Mouse (Mus musculus) MEL (cell line): Measurements from ENCODE around the gene Uba52. TPM values are rescaled to one million over a fixed set of nuclear protein-coding genes. Genes with fewer than 3 reads are reported as not detected.

Experiments used
- DNase-seq: peaks from one replicate; pipeline ENCODE4 v3.0.0; 2011; ENCODE audit warnings: low read depth, low spot score
- H3K27ac ChIP-seq: 2 replicates; pipeline ENCODE4 v1.5.1; 2012; ENCODE audit warnings: low read depth, mild to moderate bottlenecking, control low read depth, low read length, moderate library complexity; ENCODE audit not compliant: control insufficient read depth
- H3K27me3 ChIP-seq, 2 experiments: fragments of 150-350 bp in 1 of 2; sonication (generic) in 1 of 2; 2 replicates each; pipeline ENCODE4 v1.6.1; 2012; ENCODE audit warnings: low read length in 2 of 2, mild to moderate bottlenecking in 2 of 2, improper control_type of control experiment in 1 of 2, moderate library complexity in 1 of 2; ENCODE audit not compliant: insufficient read depth in 2 of 2, control insufficient read depth in 1 of 2
- H3K36me3 ChIP-seq, 2 experiments: 2 replicates each; pipeline ENCODE4 v1.6.1; 2012 to 2014; ENCODE audit warnings: low read length in 2 of 2, improper control_type of control experiment in 1 of 2, inconsistent platforms in 1 of 2, mild to moderate bottlenecking in 1 of 2; ENCODE audit not compliant: insufficient read depth in 2 of 2, control insufficient read depth in 1 of 2
- H3K4me1 ChIP-seq, 2 experiments: fragments of 150-350 bp in 1 of 2; sonication (generic) in 1 of 2; 2 replicates each; pipeline ENCODE4 v1.6.1; 2012; ENCODE audit warnings: low read length in 2 of 2, improper control_type of control experiment in 1 of 2, mild to moderate bottlenecking in 1 of 2; ENCODE audit not compliant: insufficient read depth in 2 of 2, control insufficient read depth in 1 of 2
- H3K4me3 ChIP-seq, 2 experiments: fragments of 150-350 bp in 1 of 2; sonication (generic) in 1 of 2; 2 replicates each; pipeline ENCODE4 v1.5.1; 2012; ENCODE audit warnings: low read depth in 2 of 2, low read length in 2 of 2, mild to moderate bottlenecking in 2 of 2, moderate library complexity in 2 of 2, control low read depth in 1 of 2, improper control_type of control experiment in 1 of 2; ENCODE audit not compliant: control insufficient read depth in 1 of 2, insufficient read depth in 1 of 2
- H3K79me2 ChIP-seq: 2 replicates; pipeline ENCODE4 v1.6.1; 2012; ENCODE audit warnings: mild to moderate bottlenecking, low read length, moderate library complexity; ENCODE audit not compliant: control insufficient read depth, poor library complexity, insufficient read depth
- H3K9ac ChIP-seq: 2 replicates; pipeline ENCODE4 v1.6.1; 2012; ENCODE audit warnings: low read depth, mild to moderate bottlenecking, control low read depth, low read length, moderate library complexity; ENCODE audit not compliant: control insufficient read depth, poor library complexity, severe bottlenecking
- H3K9me3 ChIP-seq: fragments of 150-350 bp; sonication (generic); replicated peaks from 2 replicates; pipeline ENCODE4 v1.6.1; 2012; ENCODE audit warnings: mild to moderate bottlenecking, low read length, improper control_type of control experiment, moderate library complexity; ENCODE audit not compliant: insufficient read depth
- CHD2 ChIP-seq: IDR thresholded peaks from 2 replicates; pipeline ENCODE4 v1.6.1; 2011; ENCODE audit warnings: low read length, improper control_type of control experiment
- CTCF ChIP-seq, 3 experiments: IDR thresholded peaks in 2 of 3; conservative IDR thresholded peaks in 1 of 3; 2 replicates each; pipeline ENCODE4 v1.5.1; 2011 to 2012; ENCODE audit warnings: low read length in 3 of 3, low read depth in 2 of 3, mild to moderate bottlenecking in 2 of 3, improper control_type of control experiment in 1 of 3, inconsistent platforms in 1 of 3, mixed read lengths in 1 of 3, moderate library complexity in 1 of 3; ENCODE audit not compliant: control insufficient read depth in 1 of 3, insufficient read depth in 1 of 3, poor library complexity in 1 of 3, severe bottlenecking in 1 of 3
- ELF1 ChIP-seq: IDR thresholded peaks from 2 replicates; pipeline ENCODE4 v1.6.1; 2014; ENCODE audit warnings: low read depth, mild to moderate bottlenecking, inconsistent platforms, low read length, improper control_type of control experiment, moderate library complexity
- EP300 ChIP-seq, 2 experiments: IDR thresholded peaks; 2 replicates each; pipeline ENCODE4 v1.6.1; 2011; ENCODE audit warnings: improper control_type of control experiment in 2 of 2, low read length in 2 of 2, low read depth in 1 of 2, mild to moderate bottlenecking in 1 of 2
- ETS1 ChIP-seq: IDR thresholded peaks from 2 replicates; pipeline ENCODE4 v1.6.1; 2012; ENCODE audit warnings: low read depth, mild to moderate bottlenecking, inconsistent platforms, low read length, improper control_type of control experiment, moderate library complexity
- GABPA ChIP-seq: IDR thresholded peaks from 2 replicates; pipeline ENCODE4 v1.6.1; 2012; ENCODE audit warnings: low read depth, mild to moderate bottlenecking, inconsistent platforms, low read length, improper control_type of control experiment, moderate library complexity
- HCFC1 ChIP-seq: IDR thresholded peaks from 2 replicates; pipeline ENCODE4 v1.6.1; 2012; ENCODE audit warnings: low read depth, mild to moderate bottlenecking, inconsistent platforms, low read length, improper control_type of control experiment, moderate library complexity
- MAX ChIP-seq: IDR thresholded peaks from 2 replicates; pipeline ENCODE4 v1.6.1; 2011; ENCODE audit warnings: low read length, improper control_type of control experiment
- MAZ ChIP-seq: IDR thresholded peaks from 2 replicates; pipeline ENCODE4 v1.6.1; 2012; ENCODE audit warnings: low read depth, mild to moderate bottlenecking, inconsistent platforms, low read length, improper control_type of control experiment
- MEF2A ChIP-seq: IDR thresholded peaks from 2 replicates; pipeline ENCODE4 v1.6.1; 2014; ENCODE audit warnings: low read depth, mild to moderate bottlenecking, inconsistent platforms, low read length, improper control_type of control experiment; ENCODE audit not compliant: poor library complexity, insufficient replicate concordance, severe bottlenecking; ENCODE audit errors: extremely low read depth
- MXI1 ChIP-seq: IDR thresholded peaks from 2 replicates; pipeline ENCODE4 v1.6.1; 2011; ENCODE audit warnings: mild to moderate bottlenecking, low read depth, low read length, improper control_type of control experiment
- MYB ChIP-seq: IDR thresholded peaks from 2 replicates; pipeline ENCODE4 v1.6.1; 2011; ENCODE audit warnings: mild to moderate bottlenecking, low read depth, low read length, improper control_type of control experiment
- NELFE ChIP-seq: IDR thresholded peaks from 2 replicates; pipeline ENCODE4 v1.6.1; 2011; ENCODE audit warnings: low read depth, low read length, improper control_type of control experiment
- NRF1 ChIP-seq: IDR thresholded peaks from 2 replicates; pipeline ENCODE4 v1.6.1; 2014; ENCODE audit warnings: low read depth, mild to moderate bottlenecking, inconsistent platforms, low read length, improper control_type of control experiment, moderate library complexity; ENCODE audit not compliant: poor library complexity, insufficient read depth, severe bottlenecking
- POLR2A ChIP-seq, 2 experiments: IDR thresholded peaks; 2 replicates each; pipeline ENCODE4 v1.6.1; 2011 to 2012; ENCODE audit warnings: low read length in 2 of 2, mild to moderate bottlenecking in 2 of 2, control low read depth in 1 of 2, improper control_type of control experiment in 1 of 2, low read depth in 1 of 2, moderate library complexity in 1 of 2; ENCODE audit not compliant: control insufficient read depth in 1 of 2, insufficient read depth in 1 of 2, poor library complexity in 1 of 2
- POLR2AphosphoS2 ChIP-seq: IDR thresholded peaks from 2 replicates; pipeline ENCODE4 v1.6.1; 2011; ENCODE audit warnings: low read length, improper control_type of control experiment
- SIN3A ChIP-seq: IDR thresholded peaks from 2 replicates; pipeline ENCODE4 v1.6.1; 2012; ENCODE audit warnings: low read length, improper control_type of control experiment, inconsistent platforms
- SMC3 ChIP-seq: IDR thresholded peaks from 2 replicates; pipeline ENCODE4 v1.6.1; 2011; ENCODE audit warnings: low read depth, low read length, improper control_type of control experiment
- TAL1 ChIP-seq: IDR thresholded peaks from 2 replicates; pipeline ENCODE4 v1.6.1; 2012; ENCODE audit warnings: mild to moderate bottlenecking, inconsistent platforms, low read length, moderate library complexity, mixed read lengths
- USF1 ChIP-seq: IDR thresholded peaks from 2 replicates; pipeline ENCODE4 v1.6.1; 2014; ENCODE audit warnings: low read depth, mild to moderate bottlenecking, inconsistent platforms, low read length, improper control_type of control experiment, moderate library complexity
- ZC3H11A ChIP-seq: IDR thresholded peaks from 2 replicates; pipeline ENCODE4 v1.6.1; 2012; ENCODE audit warnings: low read depth, mild to moderate bottlenecking, inconsistent platforms, low read length, improper control_type of control experiment
- ZKSCAN1 ChIP-seq: IDR thresholded peaks from 2 replicates; pipeline ENCODE4 v1.6.1; 2012; ENCODE audit warnings: low read depth, mild to moderate bottlenecking, inconsistent platforms, low read length, improper control_type of control experiment, moderate library complexity
- ZNF384 ChIP-seq: IDR thresholded peaks from 2 replicates; pipeline ENCODE4 v1.6.1; 2012; ENCODE audit warnings: low read depth, mild to moderate bottlenecking, inconsistent platforms, low read length, improper control_type of control experiment
- polyA plus RNA-seq, 2 experiments: library from polyadenylated mRNA; stranded (reverse) in 1 of 2; unstranded in 1 of 2; fragments of >175 nt in 1 of 2; fragments of >200 nt in 1 of 2; gene quantifications; 2 replicates each; pipeline versions ENCODE4 v1.2.1 to v1.2.4; 2012; ENCODE audit warnings: low replicate concordance in 2 of 2, low read depth in 1 of 2; ENCODE audit not compliant: insufficient read length in 2 of 2, insufficient read depth in 1 of 2, missing spikeins in 1 of 2
- total RNA-seq: library from RNA; depleted of rRNA; stranded (reverse); fragments of 300-350 nt; gene quantifications from 2 replicates; pipeline ENCODE4 v1.2.3, GENCODE M21; 2012

Gene Uba52
- total and polyA plus RNA-seq, 3 experiments, result 2,814 to 3,633 TPM; not detected in 1

GRCm38 (mm10) chr8:70534281-70534680, 23.7 kb upstream of the Uba52 start:
- H3K36me3 ChIP-seq, result peaks cover 0 to 10% of the 10 kb centered on the region in 2 experiments; a peak in 2 of 4 replicates
- H3K9ac ChIP-seq, result no peak overlapping the region
- H3K4me1 ChIP-seq, result peaks cover 0 to 13% of the 10 kb centered on the region in 2 experiments; a peak in 2 of 4 replicates

GRCm38 (mm10) chr8:70530314-70530713, 19.7 kb upstream of the Uba52 start:
- Histone ChIP-seq H3K27me3 (no peaks in the 10 kb centered on the region), H3K4me1 (peaks cover 0 to 23% of the 10 kb centered on the region in 2 experiments; a peak in 3 of 4 replicates), H3K27ac (peak overlapping the region; percentile 81), H3K9me3 (no peaks in the 10 kb centered on the region), H3K79me2 (peaks cover 29% of the 10 kb centered on the region), H3K4me3 (no peak overlapping the region), H3K36me3 (peaks cover 0 to 23% of the 10 kb centered on the region in 2 experiments; a peak in 2 of 4 replicates), H3K9ac (peak overlapping the region; percentile 35)
- DNase-seq, result no peak
- TF ChIP-seq POLR2A (IDR thresholded peaks at IDR 0.05; ENCODE audit: control insufficient read depth in 1 of 2, insufficient read depth in 1 of 2, low read depth in 1 of 2, low read length in 2 of 2, poor library complexity in 1 of 2), result no peak; a peak in 1 of 4 replicates
- peak in 2 of 3 experiments; percentile 9 to 27; a peak in 2 of 6 replicates for TF ChIP-seq CTCF (IDR thresholded peaks at IDR 0.05 in 2 of 3, conservative IDR thresholded peaks at IDR 0.05 in 1 of 3; ENCODE audit: control insufficient read depth in 1 of 3, insufficient read depth in 1 of 3, low read depth in 2 of 3, low read length in 3 of 3, poor library complexity in 1 of 3, severe bottlenecking in 1 of 3)
- no peak for TF ChIP-seq MYB
- TF ChIP-seq NELFE, result no peak
- peak; percentile 69 for TF ChIP-seq ZNF384
- TF ChIP-seq EP300 (IDR thresholded peaks at IDR 0.05; ENCODE audit: low read depth in 1 of 2, low read length in 2 of 2), result no peak
- no peak for TF ChIP-seq USF1
- TF ChIP-seq MEF2A, result no peak

More at GRCm38 (mm10) chr8:70534281-70534680, 23.7 kb upstream of the Uba52 start:
- peaks cover 6% of the 10 kb centered on the region for H3K79me2 ChIP-seq
- TF ChIP-seq ELF1 (no peak), CHD2 (no peak), EP300 (IDR thresholded peaks at IDR 0.05; ENCODE audit: low read depth in 1 of 2, low read length in 2 of 2) (no peak), CTCF (IDR thresholded peaks at IDR 0.05 in 2 of 3, conservative IDR thresholded peaks at IDR 0.05 in 1 of 3; ENCODE audit: control insufficient read depth in 1 of 3, insufficient read depth in 1 of 3, low read depth in 2 of 3, low read length in 3 of 3, poor library complexity in 1 of 3, severe bottlenecking in 1 of 3) (no peak), GABPA (no peak), POLR2AphosphoS2 (no peak), ZKSCAN1 (no peak), ETS1 (no peak), TAL1 (no peak), MXI1 (no peak), HCFC1 (no peak), NRF1 (no peak), ZC3H11A (no peak), MAX (no peak), SIN3A (no peak), NELFE (no peak), MAZ (no peak), SMC3 (no peak)
- TF ChIP-seq, all 39 proteins: peak for 0
- Histone ChIP-seq H3K4me3 (no peak overlapping the region), H3K9me3 (no peaks in the 10 kb centered on the region), H3K27me3 (no peaks in the 10 kb centered on the region), H3K27ac (no peak overlapping the region)
- no peak for DNase-seq
